Mouse (Mus musculus) urinary bladder, postnatal 4 days (tissue): Measurements from ENCODE around the gene Crebbp.
A peak's percentile ranks its signal among the peaks of the same experiment; 100 is the strongest.
"Not testable (repeated sequence)": the region's sequence is repeated elsewhere in the genome, so short reads cannot be mapped to it uniquely, and the experiment has no call there.

Experiments
- DNase-seq, 2 experiments: peaks; one replicate each; pipeline ENCODE4 v3.0.0; 2021 to 2022; ENCODE audit warnings: low spot score in 2 of 2

Crebbp gene

GRCm38 (mm10) chr16:4160246-4160897, 53.4 kb downstream of the Crebbp start:
- no peak for DNase-seq

- no peak for DNase-seq
Measured at GRCm38 (mm10) chr16:4153121-4153520, 60.7 kb downstream of the Crebbp start.

GRCm38 (mm10) chr16:4138541-4138940, 75.3 kb downstream of the Crebbp start:
- no peak for DNase-seq

- DNase-seq = no peak
Measured at GRCm38 (mm10) chr16:4133754-4134153, 80.0 kb downstream of the Crebbp start.

- DNase-seq = no peak
Measured at GRCm38 (mm10) chr16:4128894-4129293, 84.9 kb downstream of the Crebbp start.

GRCm38 (mm10) chr16:4117072-4117471, 96.7 kb downstream of the Crebbp start:
- no peak for DNase-seq

GRCm38 (mm10) chr16:4100374-4100773, 113.4 kb downstream of the Crebbp start:
- DNase-seq = no peak

GRCm38 (mm10) chr16:4097521-4097920, 116.3 kb downstream of the Crebbp start:
- DNase-seq = no peak

GRCm38 (mm10) chr16:4096898-4097297, 116.9 kb downstream of the Crebbp start:
- no peak for DNase-seq

GRCm38 (mm10) chr16:4096141-4096540, 117.7 kb downstream of the Crebbp start:
- no peak for DNase-seq

GRCm38 (mm10) chr16:4087214-4087913, 126.4 kb downstream of the Crebbp start:
- no peak for DNase-seq

- no peak for DNase-seq
Measured at GRCm38 (mm10) chr16:4085851-4086387, 127.9 kb downstream of the Crebbp start.

- DNase-seq = no peak
Measured at GRCm38 (mm10) chr16:4085051-4085450, 128.7 kb downstream of the Crebbp start.

- not testable (repeated sequence) for DNase-seq
Measured at GRCm38 (mm10) chr16:4080419-4080818, 133.4 kb downstream of the Crebbp start.

GRCm38 (mm10) chr16:4079656-4080055, 134.1 kb downstream of the Crebbp start:
- DNase-seq = no peak

- DNase-seq = not testable (repeated sequence)
Measured at GRCm38 (mm10) chr16:4078302-4078701, 135.5 kb downstream of the Crebbp start.

GRCm38 (mm10) chr16:4077384-4078061, 136.3 kb downstream of the Crebbp start, which contains the start of gene Trap1:
Gene Trap1 (minus strand): TSS chr16:4077827.
- peak; percentile 89 to 95 for DNase-seq

GRCm38 (mm10) chr16:4074836-4075235, 139.0 kb downstream of the Crebbp start:
- no peak for DNase-seq

GRCm38 (mm10) chr16:4074297-4074696, 139.5 kb downstream of the Crebbp start:
- DNase-seq = no peak

- peak; percentile 43 to 69 for DNase-seq
Measured at GRCm38 (mm10) chr16:4068588-4068987, 145.2 kb downstream of the Crebbp start.

GRCm38 (mm10) chr16:4064945-4065344, 148.9 kb downstream of the Crebbp start:
- DNase-seq = no peak

- no peak for DNase-seq
Measured at GRCm38 (mm10) chr16:4053811-4054210, 160.0 kb downstream of the Crebbp start.
